Mouse (Mus musculus): ENCODE data around the gene Pde4c.

The Pde4c gene

GRCm38 (mm10) chr8:70789046-70789445 lies 65.5 kb downstream of the Pde4c start:
- no peak for DNase-seq (ENCODE audit: low spot score in 2 of 2)

GRCm38 (mm10) chr8:70790846-70791245 lies 67.3 kb downstream of the Pde4c start:
- no peak for DNase-seq (ENCODE audit: low spot score in 2 of 2)

- DNase-seq (ENCODE audit: low spot score in 2 of 2) = no peak
These were observed 67.8 kb downstream of the Pde4c start for GRCm38 (mm10) chr8:70791294-70791701.

DNA sequence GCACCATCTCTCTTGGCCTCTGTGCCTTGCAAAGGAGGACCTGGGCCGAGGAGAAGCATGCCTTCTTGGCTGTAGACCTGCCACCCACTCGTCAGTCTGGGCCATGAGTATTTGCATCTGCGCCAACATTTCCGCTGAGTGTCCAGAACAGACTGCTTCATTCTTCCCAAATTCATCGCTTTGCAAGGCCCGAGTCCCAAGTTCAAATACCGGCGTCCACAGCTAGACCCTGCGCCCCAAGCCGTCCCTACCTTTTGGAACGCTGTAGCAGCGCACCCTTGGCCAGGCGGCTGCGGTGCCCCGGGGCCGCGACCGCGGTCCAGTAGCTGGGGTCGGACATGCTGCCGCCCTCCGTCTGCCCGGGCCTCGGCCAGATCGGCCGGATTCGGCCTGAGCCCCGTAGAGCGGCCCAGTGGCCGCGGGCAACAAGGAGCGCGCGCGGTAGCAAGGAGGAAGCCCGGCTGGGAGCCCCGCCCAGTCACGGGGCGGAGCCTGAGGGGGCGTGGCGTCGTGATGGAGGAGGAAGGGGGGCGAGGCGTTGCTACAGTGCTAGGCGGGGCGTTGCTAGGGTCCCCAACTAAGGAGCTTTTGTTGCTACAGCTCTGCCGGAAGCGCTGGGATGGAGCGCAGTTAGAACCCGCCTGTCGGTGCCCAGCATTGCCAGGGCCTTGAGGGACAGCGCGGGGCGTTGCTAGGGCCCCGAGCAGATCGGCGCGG lies 68.6 kb downstream of the Pde4c start:
- DNase-seq (ENCODE audit: low spot score in 2 of 2) = peak; percentile 96

- DNase-seq (ENCODE audit: low spot score in 2 of 2) = no peak
These were observed 69.2 kb downstream of the Pde4c start for GRCm38 (mm10) chr8:70792700-70793099.

DNA sequence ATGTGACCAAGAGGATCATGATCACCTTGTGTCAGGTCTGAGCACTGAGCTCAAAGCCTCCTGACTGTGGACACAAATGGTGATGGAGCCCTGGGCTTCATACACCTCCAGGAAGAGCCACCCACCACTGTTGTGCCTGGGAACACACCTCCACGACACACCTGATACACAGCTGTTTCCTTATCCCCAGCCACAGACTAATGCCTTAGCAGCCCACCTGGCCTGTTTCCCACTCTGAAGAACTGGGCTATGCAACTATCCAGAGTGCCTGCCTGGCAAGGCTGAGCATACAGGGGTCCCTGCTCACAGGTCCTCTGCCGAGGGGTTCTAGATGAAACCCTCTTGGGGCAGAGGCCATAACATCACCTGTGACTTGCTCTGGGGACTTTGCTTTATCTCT lies 70.7 kb downstream of the Pde4c start:
- no peak for DNase-seq (ENCODE audit: low spot score in 2 of 2)

DNA sequence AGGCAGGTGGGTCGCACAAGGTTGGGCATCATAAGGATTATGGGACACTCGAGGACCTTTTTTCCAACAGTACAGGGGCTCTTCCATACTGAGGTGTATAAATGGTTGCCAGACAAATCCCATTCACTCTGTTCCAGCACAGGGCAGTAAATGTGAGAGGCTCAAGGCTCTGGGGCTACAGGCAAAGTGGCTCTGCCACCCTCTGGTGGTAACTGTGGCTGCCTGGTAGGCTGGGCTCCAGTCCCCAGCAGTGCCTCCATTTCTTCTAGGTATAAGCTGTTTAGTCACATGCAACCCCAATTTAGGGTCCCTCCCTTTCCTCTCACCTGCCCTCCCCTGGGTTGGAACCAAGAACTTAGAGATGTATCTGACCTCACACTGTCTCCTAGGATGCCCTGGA lies 71.8 kb downstream of the Pde4c start:
- no peak for DNase-seq (ENCODE audit: low spot score in 2 of 2)

DNA sequence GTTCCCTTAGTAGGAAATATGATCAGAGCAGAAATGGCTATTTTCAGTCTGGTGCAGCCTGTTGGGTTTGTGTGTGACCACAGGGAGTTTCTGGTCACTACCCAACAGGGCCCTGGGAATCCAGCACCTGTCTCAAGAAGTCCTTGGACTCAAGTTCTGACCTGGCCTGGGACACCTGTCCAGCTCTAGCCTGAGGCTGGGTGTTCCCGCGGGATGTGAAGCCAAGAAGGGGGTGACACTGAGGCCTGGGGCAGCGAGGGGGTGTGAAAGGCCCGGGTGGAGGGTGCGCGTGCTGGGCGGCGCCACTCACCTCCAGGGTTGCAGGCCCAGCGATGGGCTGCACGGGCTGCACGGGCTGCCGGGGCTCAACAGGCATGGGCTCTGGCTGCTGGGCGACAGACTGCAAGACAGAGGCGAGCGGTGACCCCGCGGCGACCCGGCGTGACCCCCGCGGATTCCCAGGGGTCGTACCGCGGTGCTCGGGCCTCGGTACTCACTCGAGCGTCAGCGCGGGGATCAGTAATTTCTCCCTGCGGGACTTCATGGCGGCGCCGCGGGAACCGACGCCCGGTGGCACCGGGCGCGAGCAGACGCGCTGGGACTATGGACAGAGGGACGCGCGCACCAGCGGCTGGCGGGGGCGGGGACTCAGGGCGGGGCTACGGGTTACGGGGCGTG lies 73.0 kb downstream of the Pde4c start:
- no peak for DNase-seq (ENCODE audit: low spot score in 2 of 2)

DNA sequence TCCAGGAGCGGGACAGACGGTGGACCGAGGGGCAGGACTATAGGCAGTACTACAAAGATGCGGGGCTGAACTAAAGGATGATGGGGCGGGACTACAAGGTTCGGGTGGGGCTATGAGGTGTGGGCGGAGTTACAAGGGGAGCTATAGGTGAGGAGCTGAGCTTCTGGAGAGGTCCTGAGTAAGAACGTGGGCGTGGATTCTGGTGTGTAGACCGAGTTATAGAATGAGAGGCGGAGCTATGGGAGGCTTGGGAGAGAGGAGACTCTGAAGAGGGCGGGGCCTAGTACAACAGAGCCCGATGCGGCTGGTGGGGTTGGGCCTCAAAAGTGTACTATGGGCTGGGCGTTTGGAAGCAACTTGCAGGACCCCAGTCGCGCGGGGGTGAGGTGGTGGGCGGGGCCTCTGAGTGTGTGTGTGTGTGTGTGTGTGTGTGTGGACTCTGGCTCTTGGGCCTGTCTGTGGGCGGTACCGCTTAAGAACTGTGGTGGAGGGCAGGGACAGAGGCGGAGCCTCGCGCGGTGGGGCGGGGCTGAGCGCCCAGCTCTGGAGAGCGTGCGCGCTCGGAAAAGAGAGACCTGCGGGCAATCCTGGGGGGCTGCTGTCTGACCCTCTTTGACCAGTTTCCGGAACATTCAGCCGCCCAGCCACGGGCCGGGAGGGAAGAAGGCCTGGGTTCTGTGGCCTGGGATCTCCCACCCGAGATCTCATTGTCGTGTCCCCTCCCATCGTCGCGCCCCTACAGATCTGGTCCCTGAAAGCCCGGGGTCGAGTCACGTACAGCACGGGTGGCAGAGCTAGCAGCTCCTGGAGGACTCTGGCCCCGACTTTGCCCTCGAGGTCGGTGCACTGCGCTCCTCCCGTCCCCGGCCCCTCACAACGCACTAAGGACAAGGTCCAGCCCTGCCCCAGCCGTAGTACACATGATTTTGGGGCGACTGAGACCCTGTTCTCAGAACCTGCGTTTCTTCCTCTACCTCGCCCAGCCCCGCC lies 73.9 kb downstream of the Pde4c start:
- DNase-seq (ENCODE audit: low spot score in 2 of 2) = peak; percentile 81 to 89

DNA sequence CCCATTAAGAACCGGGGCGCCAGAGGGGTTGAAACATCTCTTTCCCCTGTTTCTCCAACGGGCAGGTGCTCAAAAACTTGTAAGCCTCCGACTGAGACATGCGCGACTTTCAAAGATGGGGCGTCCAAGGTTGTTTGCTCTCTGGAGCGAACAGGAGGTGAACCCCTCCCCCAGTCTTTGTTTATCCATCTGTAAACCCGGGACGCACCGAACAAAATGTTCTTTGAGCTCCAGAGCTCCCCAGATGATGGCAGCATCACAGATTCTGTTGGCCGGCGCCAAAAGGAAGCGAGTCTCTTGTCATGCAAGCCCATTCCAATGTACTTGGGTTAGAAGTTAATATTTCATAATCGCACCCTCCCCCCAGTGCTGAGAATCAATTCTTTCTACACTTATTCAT lies 74.8 kb downstream of the Pde4c start:
- no peak for DNase-seq (ENCODE audit: low spot score in 2 of 2)

DNA sequence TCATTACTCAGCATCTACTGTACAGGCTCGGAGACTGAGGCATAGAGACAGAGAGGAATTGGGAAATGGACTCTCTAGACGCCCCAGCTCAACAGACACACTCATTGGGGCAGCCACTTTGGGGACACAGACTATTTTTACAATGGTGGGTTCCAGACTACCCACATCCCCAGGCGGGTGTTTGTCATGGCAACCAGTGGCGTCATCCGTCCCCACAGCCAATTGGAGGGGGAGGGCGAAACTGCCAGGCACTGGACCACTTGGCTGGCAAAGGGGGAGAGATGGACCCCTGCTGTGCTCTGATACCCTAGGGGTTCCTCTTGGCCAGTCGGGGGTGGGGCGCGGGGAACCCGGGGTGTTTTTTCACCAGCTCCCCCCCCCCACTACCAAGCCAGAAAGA lies 77.1 kb downstream of the Pde4c start:
- DNase-seq (ENCODE audit: low spot score in 2 of 2) = no peak
